Mouse (Mus musculus): ENCODE measurements around the gene Hopx.
"Not testable (repeated sequence)": the region's sequence is repeated elsewhere in the genome, so short reads cannot be mapped to it uniquely, and the experiment has no call there.

Hopx gene

GRCm38 (mm10) chr5:77100691-77101090, 14.2 kb downstream of the Hopx start:
- no peak for DNase-seq (ENCODE audit: low read depth, low spot score)

- no peak for DNase-seq (ENCODE audit: low read depth, low spot score)
Observed at GRCm38 (mm10) chr5:77099997-77100380, 14.9 kb downstream of the Hopx start.

- no peak for DNase-seq (ENCODE audit: low read depth, low spot score)
Observed at GRCm38 (mm10) chr5:77099317-77099996, 15.5 kb downstream of the Hopx start.

GRCm38 (mm10) chr5:77098874-77099273, 16.0 kb downstream of the Hopx start:
- no peak for DNase-seq (ENCODE audit: low read depth, low spot score)

GRCm38 (mm10) chr5:77097686-77098085, 17.2 kb downstream of the Hopx start:
- no peak for DNase-seq (ENCODE audit: low read depth, low spot score)

GRCm38 (mm10) chr5:77096194-77096593, 18.7 kb downstream of the Hopx start:
- DNase-seq (ENCODE audit: low read depth, low spot score): not testable (repeated sequence)

GRCm38 (mm10) chr5:77094510-77095491, 20.1 kb downstream of the Hopx start:
- DNase-seq (ENCODE audit: low read depth, low spot score): peak; percentile 34

GRCm38 (mm10) chr5:77093961-77094360, 21.0 kb downstream of the Hopx start:
- DNase-seq (ENCODE audit: low read depth, low spot score): no peak

- no peak for DNase-seq (ENCODE audit: low read depth, low spot score)
Observed at GRCm38 (mm10) chr5:77092531-77092930, 22.4 kb downstream of the Hopx start.

- no peak for DNase-seq (ENCODE audit: low read depth, low spot score)
Observed at GRCm38 (mm10) chr5:77091923-77092322, 23.0 kb downstream of the Hopx start.

GRCm38 (mm10) chr5:77090521-77091096, 24.3 kb downstream of the Hopx start:
- DNase-seq (ENCODE audit: low read depth, low spot score): no peak

- no peak for DNase-seq (ENCODE audit: low read depth, low spot score)
Observed at GRCm38 (mm10) chr5:77089901-77090300, 25.0 kb downstream of the Hopx start.

- DNase-seq (ENCODE audit: low read depth, low spot score): peak; percentile 43
Observed at GRCm38 (mm10) chr5:77089294-77089693, 25.6 kb downstream of the Hopx start.

GRCm38 (mm10) chr5:77087122-77087521, 27.8 kb downstream of the Hopx start:
- no peak for DNase-seq (ENCODE audit: low read depth, low spot score)

GRCm38 (mm10) chr5:77086541-77086940, 28.4 kb downstream of the Hopx start:
- DNase-seq (ENCODE audit: low read depth, low spot score): no peak

GRCm38 (mm10) chr5:77085753-77086450, 29.0 kb downstream of the Hopx start:
- DNase-seq (ENCODE audit: low read depth, low spot score): no peak

GRCm38 (mm10) chr5:77084418-77084817, 30.5 kb downstream of the Hopx start:
- no peak for DNase-seq (ENCODE audit: low read depth, low spot score)

- no peak for DNase-seq (ENCODE audit: low read depth, low spot score)
Observed at GRCm38 (mm10) chr5:77082735-77083134, 32.2 kb downstream of the Hopx start.

GRCm38 (mm10) chr5:77080761-77081160, 34.2 kb downstream of the Hopx start:
- no peak for DNase-seq (ENCODE audit: low read depth, low spot score)

- no peak for DNase-seq (ENCODE audit: low read depth, low spot score)
Observed at GRCm38 (mm10) chr5:77075951-77076350, 39.0 kb downstream of the Hopx start.

- no peak for DNase-seq (ENCODE audit: low read depth, low spot score)
Observed at GRCm38 (mm10) chr5:77074914-77075313, 40.0 kb downstream of the Hopx start.

GRCm38 (mm10) chr5:77073794-77074193, 41.1 kb downstream of the Hopx start:
- no peak for DNase-seq (ENCODE audit: low read depth, low spot score)
